Mouse (Mus musculus): ENCODE measurements around the gene Kpna1.
"Not testable (repeated sequence)": the region's sequence is repeated elsewhere in the genome, so short reads cannot be mapped to it uniquely, and the experiment has no call there.

Kpna1 gene

GRCm38 (mm10) chr16:35978450-35978849, at the start of gene Kpna1:
TSS of gene Kpna1 (plus strand) at chr16:35978750.
- DNase-seq (ENCODE audit: low spot score in 2 of 2), result not testable (repeated sequence)

GRCm38 (mm10) chr16:35932179-35933055, 46.1 kb upstream of the Kpna1 start:
- DNase-seq (ENCODE audit: low spot score in 2 of 2), result no peak

GRCm38 (mm10) chr16:35933181-35933580, 45.4 kb upstream of the Kpna1 start:
- DNase-seq (ENCODE audit: low spot score in 2 of 2), result no peak

- peak; percentile 81 to 84 for DNase-seq (ENCODE audit: low spot score in 2 of 2)
Measured at GRCm38 (mm10) chr16:35938211-35939151, 40.1 kb upstream of the Kpna1 start, which contains the start of the genes Parp9 and Dtx3l. TSS of gene Parp9 (plus strand) at chr16:35938470. TSS of gene Dtx3l (minus strand) at chr16:35939151.

GRCm38 (mm10) chr16:35939261-35939660, 39.3 kb upstream of the Kpna1 start:
- no peak for DNase-seq (ENCODE audit: low spot score in 2 of 2)

- DNase-seq (ENCODE audit: low spot score in 2 of 2), result peak; percentile 92 to 93
Measured at GRCm38 (mm10) chr16:35939690-35940089, 38.9 kb upstream of the Kpna1 start.

GRCm38 (mm10) chr16:35941382-35941781, 37.2 kb upstream of the Kpna1 start:
- DNase-seq (ENCODE audit: low spot score in 2 of 2), result no peak

- no peak for DNase-seq (ENCODE audit: low spot score in 2 of 2)
Measured at GRCm38 (mm10) chr16:35949264-35949663, 29.3 kb upstream of the Kpna1 start.

GRCm38 (mm10) chr16:35951216-35951615, 27.3 kb upstream of the Kpna1 start:
- no peak for DNase-seq (ENCODE audit: low spot score in 2 of 2)

- no peak for DNase-seq (ENCODE audit: low spot score in 2 of 2)
Measured at GRCm38 (mm10) chr16:35952628-35953130, 25.9 kb upstream of the Kpna1 start.

GRCm38 (mm10) chr16:35965991-35966390, 12.6 kb upstream of the Kpna1 start:
- not testable (repeated sequence) for DNase-seq (ENCODE audit: low spot score in 2 of 2)

GRCm38 (mm10) chr16:35966411-35967115, 12.0 kb upstream of the Kpna1 start:
- DNase-seq (ENCODE audit: low spot score in 2 of 2), result no peak

GRCm38 (mm10) chr16:35967319-35967718, 11.2 kb upstream of the Kpna1 start:
- DNase-seq (ENCODE audit: low spot score in 2 of 2), result no peak

- DNase-seq (ENCODE audit: low spot score in 2 of 2), result no peak
Measured at GRCm38 (mm10) chr16:35968149-35968548, 10.4 kb upstream of the Kpna1 start.

- no peak for DNase-seq (ENCODE audit: low spot score in 2 of 2)
Measured at GRCm38 (mm10) chr16:35974021-35974420, 4.5 kb upstream of the Kpna1 start.

GRCm38 (mm10) chr16:35981363-35981821, 2.8 kb downstream of the Kpna1 start:
- peak; percentile 98 to 100 for DNase-seq (ENCODE audit: low spot score in 2 of 2)

GRCm38 (mm10) chr16:35982506-35982901, 4.0 kb downstream of the Kpna1 start:
- no peak for DNase-seq (ENCODE audit: low spot score in 2 of 2)

GRCm38 (mm10) chr16:35982902-35983516, 4.5 kb downstream of the Kpna1 start:
- peak; percentile 92 to 94 for DNase-seq (ENCODE audit: low spot score in 2 of 2)

- DNase-seq (ENCODE audit: low spot score in 2 of 2), result peak; percentile 64 to 68
Measured at GRCm38 (mm10) chr16:35983517-35984101, 5.1 kb downstream of the Kpna1 start.

GRCm38 (mm10) chr16:35984471-35984870, 5.9 kb downstream of the Kpna1 start:
- no peak for DNase-seq (ENCODE audit: low spot score in 2 of 2)

Data from spleen, postnatal 36 days (tissue).